Mouse (Mus musculus) limb, embryonic 13.5 days (tissue): Measurements from ENCODE around the gene Prpf3. TPM values are rescaled to one million over a fixed set of nuclear protein-coding genes. Genes with fewer than 3 reads are reported as not detected.
A peak's percentile ranks its signal among the peaks of the same experiment; 100 is the strongest.
"Not testable (repeated sequence)": the region's sequence is repeated elsewhere in the genome, so short reads cannot be mapped to it uniquely, and the experiment has no call there.

Experiments used
- ATAC-seq: fragments of 200-750 bp; cut with Nextera tagmentation; 2 replicates; pipeline ENCODE4 v1.8.0; 2017; ENCODE audit warnings: low read depth, moderate number of reproducible peaks, moderate TSS enrichment; ENCODE audit not compliant: low FRiP score
- H3K27ac ChIP-seq: fragments of 300-500 bp; sonication (generic); 2 replicates; pipeline ENCODE4 v1.5.1; 2015; ENCODE audit warnings: inconsistent platforms, mild to moderate bottlenecking, moderate library complexity
- H3K27me3 ChIP-seq: fragments of 300-500 bp; sonication (generic); 2 replicates; pipeline ENCODE4 v1.6.1; 2015; ENCODE audit warnings: mild to moderate bottlenecking, inconsistent platforms
- H3K36me3 ChIP-seq: fragments of 300-500 bp; sonication (generic); 2 replicates; pipeline ENCODE4 v1.6.1; 2015; ENCODE audit warnings: inconsistent platforms, mild to moderate bottlenecking, moderate library complexity
- H3K4me1 ChIP-seq: fragments of 300-500 bp; sonication (generic); 2 replicates; pipeline ENCODE4 v1.6.1; 2015; ENCODE audit warnings: inconsistent platforms
- H3K4me2 ChIP-seq: fragments of 300-500 bp; sonication (generic); replicated peaks from 2 replicates; pipeline ENCODE4 v1.6.1; 2015; ENCODE audit warnings: inconsistent platforms, mild to moderate bottlenecking, moderate library complexity
- H3K4me3 ChIP-seq: fragments of 300-500 bp; sonication (generic); 2 replicates; pipeline ENCODE4 v1.5.1; 2015; ENCODE audit warnings: moderate library complexity, mild to moderate bottlenecking, inconsistent platforms
- H3K9ac ChIP-seq: fragments of 300-500 bp; sonication (generic); 2 replicates; pipeline ENCODE4 v1.6.1; 2015; ENCODE audit warnings: mild to moderate bottlenecking, inconsistent platforms
- H3K9me3 ChIP-seq: fragments of 300-500 bp; sonication (generic); 2 replicates; pipeline ENCODE4 v1.6.1; 2016; ENCODE audit warnings: inconsistent platforms
- WGBS: fragments of 180-500 bp; shearing (Covaris S2); methylation state at CpG from one replicate; pipeline ENCODE4 v1.1.7; 2015; 5-methylcytosine and 5-hydroxymethylcytosine counted together
- polyA plus RNA-seq: library from polyadenylated mRNA; unstranded; fragments of >200 nt; fragmentation: Nextera tagmentation; extraction: Ambion mirVana; gene quantifications from 2 replicates; pipeline ENCODE4 v1.2.1, GENCODE M21; 2015

Prpf3 gene
- 52.3 and 62.3 TPM in 2 replicates for polyA plus RNA-seq

DNA sequence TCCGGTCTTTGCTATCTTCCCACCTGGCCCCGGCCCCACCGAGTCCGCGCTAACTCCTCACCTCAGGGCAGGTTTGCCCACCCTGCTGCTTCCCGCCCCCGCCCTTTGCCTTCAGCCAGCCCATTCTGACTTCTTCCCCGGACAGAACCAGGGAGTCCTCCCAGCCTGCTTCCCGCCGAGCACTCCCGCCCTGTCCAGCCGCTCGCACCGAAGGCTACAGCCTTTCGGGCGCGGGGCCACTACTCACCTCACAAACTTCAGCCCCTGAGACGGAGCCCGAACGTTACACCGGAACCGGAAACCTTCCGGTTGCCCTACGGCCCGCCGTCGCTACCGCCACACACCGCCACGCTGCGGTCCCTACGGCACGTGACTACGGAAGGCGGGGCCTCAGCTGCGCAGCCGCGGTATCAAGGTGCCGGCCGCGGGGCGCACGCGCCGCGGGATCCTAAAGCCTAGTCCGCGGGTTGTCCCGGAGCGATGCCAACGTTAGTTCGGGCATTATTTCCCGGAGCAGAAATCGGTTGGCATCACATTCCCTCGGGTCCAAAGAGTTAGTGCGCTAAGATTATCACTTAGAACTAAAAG lies at the start of gene Prpf3:
TSS of gene Prpf3 (minus strand) at position 384 of the 588 bp plus-strand sequence.
- Histone ChIP-seq H3K9ac (peak within 1 kb of the TSS; percentile 88), H3K36me3 (peaks cover 29% of the 10 kb centered on the region), H3K9me3 (no peaks in the 10 kb centered on the region), H3K27ac (peak within 1 kb of the TSS; percentile 83), H3K4me1 (peaks cover 11% of the 10 kb centered on the region), H3K4me3 (peak within 1 kb of the TSS; percentile 86), H3K4me2 (peak within 1 kb of the TSS; percentile 69), H3K27me3 (no peaks in the 10 kb centered on the region)
- WGBS = under 1% methylated on average over 56 of the region's 56 CpGs
- peak; percentile 98 for ATAC-seq

DNA sequence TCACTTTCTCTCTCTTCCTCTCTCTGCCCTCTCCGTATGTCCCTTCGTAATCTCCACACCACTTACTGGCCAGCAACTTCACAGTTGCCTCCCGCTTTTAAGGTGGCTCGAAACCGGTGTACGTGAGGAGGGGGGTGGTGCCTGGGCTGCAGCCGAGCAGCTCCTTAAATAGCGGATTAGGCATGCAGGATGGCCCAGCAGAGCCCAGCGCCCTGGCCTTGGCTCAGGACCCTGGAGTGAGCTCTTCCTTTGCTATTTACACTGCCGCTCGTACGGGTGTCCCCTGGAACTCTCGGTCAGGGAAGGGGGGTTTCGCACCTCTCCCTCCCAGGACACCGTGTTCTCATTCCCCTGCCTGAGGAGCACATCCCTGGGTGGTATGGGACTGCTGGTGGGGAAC lies 48.9 kb upstream of the Prpf3 start, which contains the start of gene Car14:
TSS of gene Car14 (minus strand) at position 124 of the 400 bp plus-strand sequence.
- Histone ChIP-seq H3K9me3 (no peaks in the 10 kb centered on the region), H3K4me2 (peak within 1 kb of the TSS; percentile 93), H3K4me1 (peaks cover 55% of the 10 kb centered on the region), H3K4me3 (peak within 1 kb of the TSS; percentile 47), H3K27ac (peak within 1 kb of the TSS; percentile 72), H3K9ac (peak within 1 kb of the TSS; percentile 73), H3K27me3 (no peaks in the 10 kb centered on the region), H3K36me3 (no peaks in the 10 kb centered on the region)
- under 1% methylated on average over 15 of the region's 15 CpGs for WGBS
- peak; percentile 37; the same call in 1 of the 2 replicates for ATAC-seq

DNA sequence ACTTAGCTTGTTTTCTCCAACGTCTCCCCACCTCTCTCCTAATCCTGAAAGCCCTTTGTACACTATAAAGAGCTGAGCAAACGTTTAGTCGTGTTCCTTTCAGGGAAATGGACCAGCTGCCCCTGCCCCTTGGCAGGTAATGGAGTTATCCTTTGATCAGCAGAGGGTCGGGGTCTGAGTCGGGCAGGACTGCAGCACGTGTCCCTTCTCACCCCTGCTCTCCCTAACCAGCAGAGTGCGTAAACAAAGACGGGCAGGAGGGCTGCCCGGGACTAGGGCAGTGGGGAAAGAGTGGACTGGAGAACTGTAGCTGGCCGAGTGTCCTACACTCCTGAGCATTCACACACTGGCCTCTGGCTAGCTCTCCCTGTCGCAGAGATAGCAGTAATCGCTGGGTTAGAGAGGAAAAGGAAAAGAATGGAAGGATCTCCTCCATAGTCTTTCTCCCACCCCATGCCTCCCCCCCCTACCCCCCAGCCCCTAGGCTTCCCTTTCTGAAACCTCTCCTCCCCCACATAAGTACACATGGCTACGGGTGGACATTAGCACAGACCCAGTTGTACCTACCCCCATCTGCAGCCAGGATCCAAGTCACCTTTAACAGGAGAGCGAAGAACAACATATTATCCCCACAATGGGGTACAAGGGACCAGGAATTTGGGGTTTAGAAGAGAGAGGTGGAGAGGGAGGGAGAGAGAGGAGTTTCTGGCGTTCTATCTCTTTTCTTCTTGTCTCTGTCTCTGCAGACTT lies 48.2 kb upstream of the Prpf3 start:
- H3K4me2 ChIP-seq = peak overlapping the region; percentile 93
- peak overlapping the region; percentile 73 for H3K9ac ChIP-seq
- peak overlapping the region; percentile 47 for H3K4me3 ChIP-seq
- peak overlapping the region; percentile 72 for H3K27ac ChIP-seq
- peaks cover 55% of the 10 kb centered on the region for H3K4me1 ChIP-seq
- no peaks in the 10 kb centered on the region for H3K27me3 ChIP-seq
- H3K9me3 ChIP-seq = no peaks in the 10 kb centered on the region
- peak; percentile 34; the same call in 1 of the 2 replicates for ATAC-seq
- WGBS = 1% methylated on average over 15 of the region's 15 CpGs
- H3K36me3 ChIP-seq = peaks cover 5% of the 10 kb centered on the region; the same call in 1 of the 2 replicates

DNA sequence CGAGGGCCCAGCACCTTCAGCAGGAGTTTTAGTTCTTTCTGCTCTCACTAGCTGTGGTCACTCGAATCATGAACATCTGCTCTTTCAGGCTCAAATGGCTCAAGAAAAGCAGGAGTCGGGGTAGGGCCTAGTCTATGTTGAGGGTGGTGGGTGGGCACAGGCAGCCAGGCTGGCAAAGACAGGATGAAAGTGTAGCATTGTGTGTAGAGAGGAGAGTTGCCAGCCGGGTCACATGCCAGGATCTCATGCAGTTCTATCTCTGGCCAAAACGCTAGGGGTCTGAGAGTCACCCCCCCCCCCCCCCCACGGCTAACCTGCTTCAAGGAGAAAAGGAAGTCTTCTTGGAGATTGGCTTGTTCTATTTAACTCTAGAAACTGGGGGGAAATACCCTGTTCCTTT lies 47.0 kb upstream of the Prpf3 start:
- Histone ChIP-seq H3K4me3 (peak overlapping the region; percentile 47), H3K36me3 (peaks cover 16% of the 10 kb centered on the region; the same call in 1 of the 2 replicates), H3K27me3 (no peaks in the 10 kb centered on the region), H3K9me3 (no peaks in the 10 kb centered on the region), H3K9ac (peak overlapping the region; percentile 54), H3K4me2 (peak overlapping the region; percentile 93), H3K4me1 (peaks cover 55% of the 10 kb centered on the region), H3K27ac (peak overlapping the region; percentile 33; the same call in 1 of the 2 replicates)
- WGBS = 18% methylated on average over 6 of the region's 6 CpGs
- no peak for ATAC-seq

DNA sequence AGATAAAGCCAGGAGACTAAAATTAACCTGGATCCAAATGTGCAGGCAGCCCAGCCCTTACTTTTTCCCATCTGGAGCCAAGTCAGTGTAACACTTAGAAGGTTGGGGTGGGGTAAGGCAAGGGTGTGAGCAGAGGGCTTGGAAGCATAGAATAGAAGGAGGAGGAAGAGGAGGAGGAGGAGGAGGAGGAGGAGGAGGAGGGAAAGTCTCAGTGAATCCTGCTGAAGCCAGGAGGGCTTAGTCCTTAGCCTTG lies 46.6 kb upstream of the Prpf3 start:
- no peak overlapping the region for H3K27ac ChIP-seq
- H3K9me3 ChIP-seq = no peaks in the 10 kb centered on the region
- peaks cover 16% of the 10 kb centered on the region; the same call in 1 of the 2 replicates for H3K36me3 ChIP-seq
- H3K4me1 ChIP-seq = peaks cover 54% of the 10 kb centered on the region
- peak overlapping the region; percentile 93 for H3K4me2 ChIP-seq
- peak overlapping the region; percentile 47 for H3K4me3 ChIP-seq
- ATAC-seq = no peak
- H3K9ac ChIP-seq = peak overlapping the region; percentile 54; the same call in 1 of the 2 replicates
- H3K27me3 ChIP-seq = no peaks in the 10 kb centered on the region

DNA sequence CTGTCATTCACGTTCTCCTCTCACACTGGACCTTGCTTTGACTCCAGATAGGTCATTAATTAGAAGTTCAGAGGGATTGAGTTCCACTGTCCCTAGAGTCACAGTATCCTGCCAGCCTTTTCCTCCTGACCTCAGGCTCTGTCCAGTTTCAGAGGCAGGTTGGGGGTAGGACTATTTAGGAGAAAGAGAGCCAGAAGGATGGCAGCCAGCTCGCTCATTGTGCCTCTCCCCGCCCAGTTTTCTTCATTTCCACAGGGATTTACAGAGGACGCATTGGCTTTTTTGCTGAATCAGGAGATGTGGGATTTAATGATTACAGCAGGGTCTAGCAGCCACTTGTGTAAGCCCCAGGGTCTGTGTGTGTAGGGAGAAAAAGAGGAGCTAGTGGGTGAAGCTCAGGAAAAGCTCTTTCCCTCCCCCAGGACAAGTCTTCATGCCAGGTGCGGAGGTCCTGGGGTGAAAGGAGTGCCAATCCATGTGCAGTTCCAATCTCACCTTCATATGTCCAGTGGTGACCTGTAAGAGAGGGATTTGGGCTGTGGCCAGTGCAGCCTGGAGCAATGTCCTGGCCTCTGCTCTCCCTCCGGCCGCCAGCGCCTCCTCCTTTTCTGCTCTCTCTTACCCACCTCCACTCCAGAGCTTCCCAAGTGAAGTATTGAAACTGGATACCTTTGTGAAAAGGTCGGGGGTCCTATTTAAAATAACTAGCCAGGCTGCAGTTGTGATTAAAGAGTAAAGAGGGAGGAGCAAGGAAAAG lies 46.1 kb upstream of the Prpf3 start:
- Histone ChIP-seq H3K36me3 (peaks cover 16% of the 10 kb centered on the region; the same call in 1 of the 2 replicates), H3K4me3 (no peak overlapping the region), H3K9me3 (no peaks in the 10 kb centered on the region), H3K4me1 (peaks cover 49% of the 10 kb centered on the region), H3K27ac (no peak overlapping the region), H3K4me2 (peak overlapping the region; percentile 93), H3K27me3 (no peaks in the 10 kb centered on the region), H3K9ac (0 out of 2 replicates have a peak overlapping the region, but pooled peaks have one; percentile 54)
- ATAC-seq = no peak
- WGBS = 51% methylated on average over 9 of the region's 9 CpGs

DNA sequence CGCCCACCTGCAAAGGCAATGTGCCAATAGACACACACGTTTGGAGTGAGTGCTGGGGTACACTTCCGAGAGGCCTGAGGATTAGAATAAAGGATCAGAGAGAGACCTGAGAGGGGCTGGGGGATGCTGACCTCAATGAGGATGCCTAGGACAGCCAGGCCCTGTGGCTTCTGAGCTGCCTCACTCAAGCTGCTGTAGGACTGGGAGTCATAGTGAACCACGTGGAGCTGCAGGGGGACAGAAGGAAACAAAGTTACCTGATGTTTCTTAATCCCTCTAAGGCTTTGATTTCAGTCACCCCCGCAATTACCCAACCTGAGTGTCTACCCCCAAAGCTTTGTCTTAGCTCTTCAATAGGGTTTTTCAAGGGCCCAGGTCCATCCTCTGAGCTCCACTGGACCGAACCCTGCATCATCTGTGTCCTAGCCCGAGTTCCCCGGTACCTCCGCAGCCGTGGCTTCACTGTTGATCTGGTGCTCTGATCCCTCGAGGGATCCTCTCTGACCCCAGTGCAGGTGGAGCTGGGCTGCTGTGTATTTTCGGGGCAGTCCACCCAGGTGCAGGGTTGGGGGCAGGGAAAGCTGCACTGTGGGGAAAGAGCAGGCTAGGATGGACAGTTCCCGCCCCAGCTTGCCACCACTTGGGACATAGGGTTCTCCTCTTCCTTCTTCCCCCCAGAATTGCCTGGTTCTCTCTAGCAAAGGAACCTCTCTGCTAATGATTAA lies 44.3 kb upstream of the Prpf3 start:
- ATAC-seq = no peak
- H3K9me3 ChIP-seq = no peaks in the 10 kb centered on the region
- H3K9ac ChIP-seq = 0 out of 2 replicates have a peak overlapping the region, but pooled peaks have one; percentile 8
- no peaks in the 10 kb centered on the region for H3K27me3 ChIP-seq
- 71% methylated on average over 13 of the region's 13 CpGs for WGBS
- H3K4me2 ChIP-seq = no peak overlapping the region
- H3K4me3 ChIP-seq = no peak overlapping the region
- H3K4me1 ChIP-seq = peaks cover 40% of the 10 kb centered on the region
- peaks cover 16% of the 10 kb centered on the region; the same call in 1 of the 2 replicates for H3K36me3 ChIP-seq
- H3K27ac ChIP-seq = peak overlapping the region; percentile 10; the same call in 1 of the 2 replicates

DNA sequence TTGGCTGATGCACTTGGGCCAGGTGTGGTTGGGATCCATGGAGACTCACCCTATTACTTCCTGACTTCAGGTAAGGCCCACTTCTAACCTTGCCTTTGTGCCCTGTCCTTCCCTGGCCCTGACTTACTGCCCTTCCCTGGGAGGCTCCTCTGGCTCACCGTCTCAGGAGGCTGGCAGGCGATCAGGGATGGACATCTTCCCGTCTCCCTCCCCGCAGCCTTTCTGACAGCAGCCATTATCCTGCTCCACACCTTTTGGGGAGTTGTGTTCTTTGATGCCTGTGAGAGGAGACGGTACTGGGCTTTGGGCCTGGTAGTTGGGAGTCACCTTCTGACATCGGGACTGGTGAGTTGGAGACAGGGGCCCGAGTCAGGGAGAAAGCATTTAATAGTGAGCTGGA lies 39.8 kb upstream of the Prpf3 start:
- Histone ChIP-seq H3K4me1 (peaks cover 36% of the 10 kb centered on the region), H3K4me2 (peak overlapping the region; percentile 90; the same call in 1 of the 2 replicates), H3K36me3 (peaks cover 16% of the 10 kb centered on the region; the same call in 1 of the 2 replicates)
- 84% methylated on average over 7 of the region's 7 CpGs for WGBS
- H3K9me3 ChIP-seq, H3K27ac ChIP-seq, H3K27me3 ChIP-seq, H3K4me3 ChIP-seq, H3K9ac ChIP-seq, ATAC-seq: not testable (repeated sequence)

DNA sequence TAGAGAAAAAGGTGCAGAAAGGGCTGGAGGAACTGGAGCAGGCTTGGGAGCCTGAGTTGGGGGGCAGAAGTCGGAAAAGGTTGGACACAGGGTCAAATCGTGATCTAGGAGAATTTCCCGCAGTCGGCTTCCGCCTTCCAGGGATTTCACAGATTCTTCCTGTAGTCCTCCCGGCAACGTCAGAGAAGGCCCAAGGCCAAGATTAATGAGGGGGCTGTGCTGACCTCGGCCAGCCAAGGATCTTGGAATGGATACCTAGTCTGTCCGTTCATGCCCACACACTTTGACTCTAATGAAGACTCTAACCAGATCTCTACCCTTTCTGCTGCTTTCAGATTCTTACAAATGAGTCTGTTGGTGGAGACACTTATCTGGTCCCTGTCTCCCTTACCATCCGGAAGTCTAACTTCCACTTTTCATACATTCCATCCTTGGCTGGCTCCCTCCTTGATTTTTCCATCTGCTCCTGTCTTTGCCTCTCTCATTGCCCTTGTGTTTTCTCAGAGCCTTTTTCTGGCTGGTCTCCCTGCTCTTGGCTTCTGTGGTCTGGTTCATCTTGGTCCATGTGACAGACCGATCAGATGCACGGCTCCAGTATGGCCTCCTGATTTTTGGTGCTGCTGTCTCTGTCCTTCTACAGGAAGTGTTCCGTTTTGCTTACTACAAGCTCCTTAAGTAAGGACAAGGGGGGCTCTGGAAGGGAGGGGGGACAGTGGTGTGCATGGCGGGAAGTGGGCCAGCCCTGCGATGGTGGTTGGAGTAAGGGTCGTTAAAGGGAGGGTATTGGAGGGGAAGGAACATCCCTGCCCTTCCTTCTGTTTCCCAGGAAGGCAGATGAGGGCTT lies 38.9 kb upstream of the Prpf3 start:
- Histone ChIP-seq H3K9ac (peak overlapping the region; percentile 86), H3K9me3 (no peaks in the 10 kb centered on the region), H3K4me2 (peak overlapping the region; percentile 90), H3K4me1 (peaks cover 40% of the 10 kb centered on the region), H3K27ac (peak overlapping the region; percentile 39; the same call in 1 of the 2 replicates), H3K27me3 (no peaks in the 10 kb centered on the region), H3K4me3 (peak overlapping the region; percentile 76), H3K36me3 (peaks cover 16% of the 10 kb centered on the region; the same call in 1 of the 2 replicates)
- no peak for ATAC-seq
- 6% methylated on average over 16 of the region's 16 CpGs for WGBS

DNA sequence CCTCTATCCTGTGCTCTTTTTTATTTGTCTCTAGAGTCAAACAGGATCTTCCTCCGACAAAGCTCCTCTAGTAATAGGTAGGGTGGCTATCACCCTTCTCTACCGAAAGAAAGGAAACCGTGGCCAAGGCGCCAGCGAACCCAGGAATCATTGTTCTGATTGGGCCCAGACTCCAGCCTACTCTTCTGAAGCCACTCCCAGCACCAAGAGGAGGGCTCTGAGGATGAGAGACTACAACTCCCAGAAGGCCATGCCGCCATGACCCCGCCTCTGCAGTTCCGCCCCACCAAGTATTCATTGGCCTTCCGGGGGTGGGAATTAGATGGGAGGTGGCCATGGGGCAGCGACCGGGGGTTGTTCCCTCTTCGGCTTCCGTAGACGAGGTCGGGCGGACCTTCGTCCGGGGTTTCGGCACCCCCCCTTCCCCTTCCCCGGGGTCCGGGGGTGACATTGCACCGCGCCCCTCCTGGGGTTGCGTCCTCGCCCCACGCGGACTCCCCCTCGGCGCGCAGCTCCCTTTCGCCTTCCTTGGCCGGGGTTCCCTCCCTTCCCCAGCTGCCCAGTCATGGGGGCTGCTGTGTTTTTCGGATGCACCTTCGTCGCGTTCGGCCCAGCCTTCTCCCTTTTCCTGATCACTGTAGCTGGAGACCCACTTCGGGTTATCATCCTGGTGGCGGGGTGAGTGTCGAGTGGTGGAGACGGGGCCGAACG lies 38.1 kb upstream of the Prpf3 start, which contains the start of gene Aph1a:
TSS of gene Aph1a (plus strand) at position 364 of the 711 bp plus-strand sequence.
- H3K4me3 ChIP-seq = peak within 1 kb of the TSS; percentile 76
- H3K27ac ChIP-seq = peak within 1 kb of the TSS; percentile 52; the same call in 1 of the 2 replicates
- H3K4me2 ChIP-seq = peak within 1 kb of the TSS; percentile 90
- H3K36me3 ChIP-seq, H3K27me3 ChIP-seq, H3K9me3 ChIP-seq: not testable (repeated sequence)
- peaks cover 40% of the 10 kb centered on the region for H3K4me1 ChIP-seq
- peak within 1 kb of the TSS; percentile 86 for H3K9ac ChIP-seq
- ATAC-seq = peak; percentile 98
- under 1% methylated on average over 26 of the region's 43 CpGs for WGBS
